Mouse (Mus musculus): Measurements from ENCODE around the gene Kcnj10. TPM values are rescaled to one million over a fixed set of nuclear protein-coding genes. Genes with fewer than 3 reads are reported as not detected.

The Kcnj10 gene
- total and polyA plus RNA-seq, 3 experiments = 0.11 to 1.1 TPM; not detected in 1

GRCm38 (mm10) chr1:172326684-172327083, 14.3 kb upstream of the Kcnj10 start:
- Histone ChIP-seq H3K27me3 (ENCODE audit: insufficient read depth, low read length) (peaks cover 34% of the 10 kb centered on the region), H3K9me3 (replicated peaks) (peaks cover 9% of the 10 kb centered on the region), H3K4me1 (ENCODE audit: insufficient read depth, low read depth, low read length) (no peaks in the 10 kb centered on the region; the same call in 1 of the 2 replicates), H3K36me3 (replicated peaks) (peaks cover 31% of the 10 kb centered on the region), H3K4me3 (ENCODE audit: low read depth, low read length) (no peak overlapping the region)
- no peak for DNase-seq (ENCODE audit: low spot score)
- no peak for ATAC-seq (ENCODE audit: extremely low read depth, insufficient number of reproducible peaks, low FRiP score, poor library complexity, severe bottlenecking)
- TF ChIP-seq CTCF (IDR thresholded peaks at IDR 0.05; ENCODE audit: low read depth, low read length) (no peak), GATA1 (IDR thresholded peaks at IDR 0.05; ENCODE audit: borderline replicate concordance, low read length) (no peak), TAL1 (conservative IDR thresholded peaks at IDR 0.05; ENCODE audit: low read depth, low read length) (no peak), POLR2AphosphoS5 (IDR thresholded peaks at IDR 0.05; ENCODE audit: insufficient replicate concordance, low read depth, low read length) (no peak), GATA2 (IDR thresholded peaks at IDR 0.05; ENCODE audit: borderline replicate concordance, low read depth, low read length) (no peak)

DNA sequence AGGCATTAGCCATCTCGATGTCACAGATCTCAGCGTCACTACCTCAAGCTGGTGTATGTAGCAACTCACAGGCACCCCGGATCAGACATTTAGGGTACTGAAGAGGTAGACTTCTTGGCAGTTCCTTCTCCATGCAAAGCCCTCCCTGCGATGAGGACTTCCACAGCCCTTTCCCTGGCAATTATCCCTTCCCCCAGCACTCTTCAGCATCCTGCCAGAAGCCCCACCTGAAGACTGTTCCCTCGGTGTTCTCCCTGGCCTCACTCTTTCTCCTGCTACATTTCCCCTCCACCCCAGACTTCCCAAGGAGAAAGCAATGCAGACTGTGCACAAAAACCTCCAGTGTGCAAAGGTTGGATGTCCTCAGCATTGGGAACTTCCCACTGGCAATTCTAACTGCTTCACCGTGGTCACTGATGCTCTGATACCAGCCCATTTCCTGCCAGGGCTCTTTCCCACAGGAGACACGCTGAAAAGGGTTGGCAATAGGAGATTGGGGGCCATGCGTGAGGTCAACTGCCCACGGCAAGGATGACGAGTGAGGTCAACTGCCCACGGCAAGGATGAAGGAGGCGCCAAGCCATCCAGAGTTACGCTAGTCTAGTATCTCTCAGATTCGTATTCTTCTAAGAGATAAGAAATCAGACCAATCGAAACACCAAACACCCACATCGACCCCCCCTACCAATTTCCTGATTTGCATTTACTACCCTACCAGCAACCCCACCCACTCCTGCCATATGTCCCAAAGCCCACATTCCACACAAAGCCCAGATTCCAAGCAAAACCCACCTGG, 13.6 kb upstream of the Kcnj10 start:
- no peak for ATAC-seq (ENCODE audit: extremely low read depth, insufficient number of reproducible peaks, low FRiP score, poor library complexity, severe bottlenecking)
- Histone ChIP-seq H3K36me3 (replicated peaks) (peaks cover 24% of the 10 kb centered on the region), H3K4me3 (ENCODE audit: low read depth, low read length) (no peak overlapping the region), H3K27me3 (ENCODE audit: insufficient read depth, low read length) (peaks cover 34% of the 10 kb centered on the region), H3K4me1 (ENCODE audit: insufficient read depth, low read depth, low read length) (no peaks in the 10 kb centered on the region; the same call in 1 of the 2 replicates), H3K9me3 (replicated peaks) (peaks cover 9% of the 10 kb centered on the region)
- no peak for TF ChIP-seq CTCF (IDR thresholded peaks at IDR 0.05; ENCODE audit: low read depth, low read length)
- no peak for TF ChIP-seq GATA2 (IDR thresholded peaks at IDR 0.05; ENCODE audit: borderline replicate concordance, low read depth, low read length)
- no peak for TF ChIP-seq GATA1 (IDR thresholded peaks at IDR 0.05; ENCODE audit: borderline replicate concordance, low read length)
- no peak for TF ChIP-seq TAL1 (conservative IDR thresholded peaks at IDR 0.05; ENCODE audit: low read depth, low read length)
- no peak for TF ChIP-seq POLR2AphosphoS5 (IDR thresholded peaks at IDR 0.05; ENCODE audit: insufficient replicate concordance, low read depth, low read length)
- no peak for DNase-seq (ENCODE audit: low spot score)

DNA sequence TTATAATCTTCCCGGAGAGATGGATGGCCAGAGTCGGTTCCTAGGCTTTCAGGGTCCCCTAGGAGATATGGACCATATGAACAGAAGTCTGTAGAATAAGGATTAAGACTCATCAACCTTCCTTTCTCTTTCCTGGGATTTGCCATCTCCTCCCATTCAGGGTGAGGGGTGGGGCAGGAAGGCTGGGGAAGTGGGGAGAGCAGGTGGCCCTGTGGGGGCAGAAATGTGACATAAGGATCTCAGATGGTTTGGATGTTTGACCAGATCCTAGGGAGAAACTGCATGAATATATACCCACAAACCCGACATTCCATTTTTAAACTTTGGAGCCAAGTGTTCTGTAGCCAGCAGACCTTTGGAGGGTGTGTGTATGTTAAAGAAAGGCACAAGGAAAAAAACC, 13.0 kb upstream of the Kcnj10 start:
- no peak for DNase-seq (ENCODE audit: low spot score)
- no peak for TF ChIP-seq CTCF (IDR thresholded peaks at IDR 0.05; ENCODE audit: low read depth, low read length)
- no peak for TF ChIP-seq GATA1 (IDR thresholded peaks at IDR 0.05; ENCODE audit: borderline replicate concordance, low read length)
- TF ChIP-seq GATA2 (IDR thresholded peaks at IDR 0.05; ENCODE audit: borderline replicate concordance, low read depth, low read length) = no peak
- TF ChIP-seq TAL1 (conservative IDR thresholded peaks at IDR 0.05; ENCODE audit: low read depth, low read length) = no peak
- TF ChIP-seq POLR2AphosphoS5 (IDR thresholded peaks at IDR 0.05; ENCODE audit: insufficient replicate concordance, low read depth, low read length) = no peak
- no peak overlapping the region for H3K4me3 ChIP-seq (ENCODE audit: low read depth, low read length)
- no peaks in the 10 kb centered on the region; the same call in 1 of the 2 replicates for H3K4me1 ChIP-seq (ENCODE audit: insufficient read depth, low read depth, low read length)
- H3K9me3 ChIP-seq (replicated peaks) = peaks cover 9% of the 10 kb centered on the region
- H3K36me3 ChIP-seq (replicated peaks) = peaks cover 17% of the 10 kb centered on the region
- peaks cover 34% of the 10 kb centered on the region for H3K27me3 ChIP-seq (ENCODE audit: insufficient read depth, low read length)
- no peak for ATAC-seq (ENCODE audit: extremely low read depth, insufficient number of reproducible peaks, low FRiP score, poor library complexity, severe bottlenecking)

- ATAC-seq (ENCODE audit: extremely low read depth, insufficient number of reproducible peaks, low FRiP score, poor library complexity, severe bottlenecking) = no peak
Measured at GRCm38 (mm10) chr1:172328461-172328860, 12.5 kb upstream of the Kcnj10 start.

DNA sequence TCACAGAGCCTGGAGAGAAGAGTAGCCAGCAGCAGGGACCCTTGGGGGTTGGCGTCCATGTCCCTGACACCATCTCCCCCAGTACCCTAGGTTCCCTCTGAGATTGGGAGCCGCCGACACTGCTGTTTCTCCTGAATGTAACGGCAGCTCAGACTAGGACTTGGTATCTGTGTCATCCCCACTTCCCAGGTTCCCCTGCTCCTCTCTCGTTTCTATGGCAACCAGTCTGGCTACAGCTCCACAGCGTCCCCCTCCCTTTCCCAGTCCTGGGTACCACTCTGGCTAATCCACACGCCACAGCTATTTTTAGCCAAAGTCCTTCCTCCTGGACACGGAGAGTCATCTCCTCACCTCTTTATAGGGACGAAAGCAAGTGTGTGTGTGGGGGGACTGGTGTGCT, 11.9 kb upstream of the Kcnj10 start, which contains the start of gene Kcnj9:
Kcnj9 (minus strand) TSS at position 188 of the 400 bp plus-strand sequence.
- H3K4me1 ChIP-seq (ENCODE audit: insufficient read depth, low read depth, low read length) = no peaks in the 10 kb centered on the region; the same call in 1 of the 2 replicates
- H3K27me3 ChIP-seq (ENCODE audit: insufficient read depth, low read length) = peaks cover 38% of the 10 kb centered on the region
- TF ChIP-seq GATA1 (IDR thresholded peaks at IDR 0.05; ENCODE audit: borderline replicate concordance, low read length) = no peak
- no peak for TF ChIP-seq GATA2 (IDR thresholded peaks at IDR 0.05; ENCODE audit: borderline replicate concordance, low read depth, low read length)
- TF ChIP-seq POLR2AphosphoS5 (IDR thresholded peaks at IDR 0.05; ENCODE audit: insufficient replicate concordance, low read depth, low read length) = no peak
- no peak for TF ChIP-seq TAL1 (conservative IDR thresholded peaks at IDR 0.05; ENCODE audit: low read depth, low read length)
- no peak for TF ChIP-seq CTCF (IDR thresholded peaks at IDR 0.05; ENCODE audit: low read depth, low read length)
- peaks cover 11% of the 10 kb centered on the region for H3K36me3 ChIP-seq (replicated peaks)
- ATAC-seq (ENCODE audit: extremely low read depth, insufficient number of reproducible peaks, low FRiP score, poor library complexity, severe bottlenecking) (no peak), DNase-seq (ENCODE audit: low spot score) (no peak)
- no peak within 1 kb of the TSS for H3K4me3 ChIP-seq (ENCODE audit: low read depth, low read length)
- H3K9me3 ChIP-seq (replicated peaks) = peaks cover 9% of the 10 kb centered on the region

More at GRCm38 (mm10) chr1:172328461-172328860, 12.5 kb upstream of the Kcnj10 start:
- Histone ChIP-seq H3K36me3 (replicated peaks) (peaks cover 13% of the 10 kb centered on the region), H3K4me1 (ENCODE audit: insufficient read depth, low read depth, low read length) (no peaks in the 10 kb centered on the region; the same call in 1 of the 2 replicates), H3K4me3 (ENCODE audit: low read depth, low read length) (no peak overlapping the region), H3K9me3 (replicated peaks) (peaks cover 9% of the 10 kb centered on the region), H3K27me3 (ENCODE audit: insufficient read depth, low read length) (peaks cover 34% of the 10 kb centered on the region)
- DNase-seq (ENCODE audit: low spot score) = no peak
- TF ChIP-seq GATA1 (IDR thresholded peaks at IDR 0.05; ENCODE audit: borderline replicate concordance, low read length) = no peak
- no peak for TF ChIP-seq CTCF (IDR thresholded peaks at IDR 0.05; ENCODE audit: low read depth, low read length)
- TF ChIP-seq POLR2AphosphoS5 (IDR thresholded peaks at IDR 0.05; ENCODE audit: insufficient replicate concordance, low read depth, low read length) = no peak
- no peak for TF ChIP-seq TAL1 (conservative IDR thresholded peaks at IDR 0.05; ENCODE audit: low read depth, low read length)

- Histone ChIP-seq H3K27me3 (ENCODE audit: insufficient read depth, low read length) (peaks cover 38% of the 10 kb centered on the region), H3K9me3 (replicated peaks) (peaks cover 9% of the 10 kb centered on the region), H3K4me1 (ENCODE audit: insufficient read depth, low read depth, low read length) (no peaks in the 10 kb centered on the region; the same call in 1 of the 2 replicates), H3K4me3 (ENCODE audit: low read depth, low read length) (no peak overlapping the region), H3K36me3 (replicated peaks) (peaks cover 11% of the 10 kb centered on the region)
- ATAC-seq (ENCODE audit: extremely low read depth, insufficient number of reproducible peaks, low FRiP score, poor library complexity, severe bottlenecking) (no peak), DNase-seq (ENCODE audit: low spot score) (no peak)
- no peak for TF ChIP-seq TAL1 (conservative IDR thresholded peaks at IDR 0.05; ENCODE audit: low read depth, low read length)
- no peak for TF ChIP-seq POLR2AphosphoS5 (IDR thresholded peaks at IDR 0.05; ENCODE audit: insufficient replicate concordance, low read depth, low read length)
- no peak for TF ChIP-seq CTCF (IDR thresholded peaks at IDR 0.05; ENCODE audit: low read depth, low read length)
- no peak for TF ChIP-seq GATA2 (IDR thresholded peaks at IDR 0.05; ENCODE audit: borderline replicate concordance, low read depth, low read length)
- TF ChIP-seq GATA1 (IDR thresholded peaks at IDR 0.05; ENCODE audit: borderline replicate concordance, low read length) = no peak
Measured at GRCm38 (mm10) chr1:172329616-172330015, 11.4 kb upstream of the Kcnj10 start.
